Comparison of ENCODE assay signal across 16 mouse cellular contexts in the genomic region with DNA sequence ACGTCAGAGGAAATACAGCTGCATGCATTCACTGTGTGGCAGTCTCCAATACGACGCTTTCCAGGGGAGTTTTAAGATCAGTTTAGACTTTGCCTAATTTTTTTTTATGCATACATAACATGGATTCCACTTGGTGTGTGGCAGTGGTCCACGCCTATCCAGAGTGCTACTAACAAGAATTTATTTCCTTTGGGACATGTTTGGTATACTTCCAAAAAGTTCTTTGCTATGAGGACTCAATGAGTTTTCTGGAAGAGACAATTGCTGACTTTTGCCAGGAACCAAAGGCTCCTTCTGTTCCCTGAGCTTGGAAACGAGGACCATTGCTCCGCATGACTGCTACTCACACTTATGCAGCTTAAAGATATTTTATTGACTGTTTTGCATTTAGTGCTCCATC. TPM values are rescaled to one million over a fixed set of nuclear protein-coding genes. Genes with fewer than 3 reads are reported as not detected.
DNase-seq lines count a peak whose midpoint lies in the region; ATAC-seq and TF ChIP-seq lines count a peak whose summit lies in the region.
"Had no signal": no experiment of that assay in that cellular context is flagged by ENCODE, and none has a peak within 500 bp of the region (broad histone marks: within the 10 kb centered on the region; RNA-seq: fewer than 3 reads in every experiment).

No protein-coding gene starts in this region.

- H3K4me3 ChIP-seq in embryonic facial prominence, embryonic 12.5 days = no peak overlapping the region
- H3K4me3 ChIP-seq in embryonic facial prominence, embryonic 10.5 days = no peak overlapping the region
- no peak overlapping the region for H3K4me3 ChIP-seq in kidney, embryonic 15.5 days (replicated peaks)
- no peak overlapping the region for H3K4me3 ChIP-seq in heart, postnatal 0 days (ENCODE audit: low read depth, low read length)
- H3K4me3 ChIP-seq: hindbrain, embryonic 12.5 days had no signal

- no peak for ATAC-seq in embryonic facial prominence, embryonic 12.5 days (ENCODE audit: insufficient number of reproducible peaks, insufficient read depth, low FRiP score, low TSS enrichment)
- ATAC-seq in kidney, embryonic 15.5 days (replicated peaks; ENCODE audit: low FRiP score) = no peak
- ATAC-seq in heart, postnatal 0 days (ENCODE audit: insufficient read depth, low read depth) = no peak
- ATAC-seq in activated CD4-positive, CD25-positive, alpha-beta regulatory T cell, adult 4 months = no peak
- ATAC-seq: midbrain, embryonic 16.5 days had no signal

- 81% methylated on average over 6 of the region's 6 CpGs for WGBS in embryonic facial prominence, embryonic 12.5 days
- 88% methylated on average over 6 of the region's 6 CpGs for WGBS in embryonic facial prominence, embryonic 10.5 days
- WGBS in kidney, embryonic 15.5 days = 66% methylated on average over 6 of the region's 6 CpGs
- 62% methylated on average over 6 of the region's 6 CpGs for WGBS in heart, postnatal 0 days

- H3K4me2 ChIP-seq in embryonic facial prominence, embryonic 12.5 days (replicated peaks) = no peak overlapping the region
- no peak overlapping the region for H3K4me2 ChIP-seq in kidney, embryonic 15.5 days
- H3K4me2 ChIP-seq in heart, postnatal 0 days (ENCODE audit: low read depth, low read length) = no peak overlapping the region
- H3K4me2 ChIP-seq: hindbrain, embryonic 12.5 days; liver, embryonic 11.5 days had no signal

- no peak for TF ChIP-seq CTCF in heart, postnatal 0 days (IDR thresholded peaks at IDR 0.05; ENCODE audit: low read depth)

- TF ChIP-seq EP300 in heart, postnatal 0 days (IDR thresholded peaks at IDR 0.05; ENCODE audit: low read depth) = no peak

- 0 out of 2 replicates have a peak overlapping the region, but pooled peaks have one; percentile 11 for H3K27ac ChIP-seq in embryonic facial prominence, embryonic 12.5 days
- no peak overlapping the region for H3K27ac ChIP-seq in embryonic facial prominence, embryonic 10.5 days (replicated peaks)
- H3K27ac ChIP-seq in kidney, embryonic 15.5 days = peak overlapping the region; percentile 79
- peak overlapping the region; percentile 63 for H3K27ac ChIP-seq in heart, postnatal 0 days (ENCODE audit: low read depth)
- H3K27ac ChIP-seq: macrophage had no signal

- peaks cover 14% of the 10 kb centered on the region; the same call in 1 of the 2 replicates for H3K4me1 ChIP-seq in embryonic facial prominence, embryonic 12.5 days
- peaks cover 12% of the 10 kb centered on the region; the same call in 1 of the 2 replicates for H3K4me1 ChIP-seq in embryonic facial prominence, embryonic 10.5 days
- peaks cover 17% of the 10 kb centered on the region for H3K4me1 ChIP-seq in kidney, embryonic 15.5 days
- H3K4me1 ChIP-seq in heart, postnatal 0 days (ENCODE audit: control insufficient read depth, insufficient read depth) = peaks cover 12% of the 10 kb centered on the region

- H3K9ac ChIP-seq in embryonic facial prominence, embryonic 12.5 days = no peak overlapping the region
- H3K9ac ChIP-seq in kidney, embryonic 15.5 days = no peak overlapping the region
- H3K9ac ChIP-seq in heart, postnatal 0 days (replicated peaks; ENCODE audit: low read depth, low read length) = no peak overlapping the region
- H3K9ac ChIP-seq: hindbrain, embryonic 12.5 days had no signal

- DNase-seq in embryonic facial prominence, embryonic 10.5 days (ENCODE audit: low spot score) = no peak
- DNase-seq in kidney, postnatal 25 days = no peak
- peak; percentile 53 for DNase-seq in adipocyte (ENCODE audit: low spot score)
- DNase-seq in heart, postnatal 0 days (ENCODE audit: low spot score) = no peak
- no peak for DNase-seq in spleen, postnatal 14 days (ENCODE audit: low spot score in 2 of 2)
- DNase-seq: adrenal gland, postnatal 25 days; cerebellum, adult 11-12 months; right cerebral cortex, adult 18-20 months; thymus, adult 2 months had no signal

- no peaks in the 10 kb centered on the region for H3K27me3 ChIP-seq in embryonic facial prominence, embryonic 12.5 days
- no peaks in the 10 kb centered on the region for H3K27me3 ChIP-seq in embryonic facial prominence, embryonic 10.5 days (replicated peaks; ENCODE audit: low read depth, poor library complexity, severe bottlenecking)
- no peaks in the 10 kb centered on the region for H3K27me3 ChIP-seq in kidney, embryonic 15.5 days
- H3K27me3 ChIP-seq in heart, postnatal 0 days (ENCODE audit: control insufficient read depth, insufficient read depth, low read length) = no peaks in the 10 kb centered on the region
- H3K27me3 ChIP-seq: hindbrain, embryonic 12.5 days had no signal

- H3K36me3 ChIP-seq in embryonic facial prominence, embryonic 12.5 days = no peaks in the 10 kb centered on the region
- no peaks in the 10 kb centered on the region for H3K36me3 ChIP-seq in embryonic facial prominence, embryonic 10.5 days (replicated peaks)
- H3K36me3 ChIP-seq in kidney, embryonic 15.5 days = no peaks in the 10 kb centered on the region
- no peaks in the 10 kb centered on the region for H3K36me3 ChIP-seq in heart, postnatal 0 days (replicated peaks; ENCODE audit: control insufficient read depth, insufficient read depth, low read length)
- H3K36me3 ChIP-seq: hindbrain, embryonic 12.5 days had no signal

- H3K9me3 ChIP-seq in embryonic facial prominence, embryonic 12.5 days = no peaks in the 10 kb centered on the region
- H3K9me3 ChIP-seq in embryonic facial prominence, embryonic 10.5 days = no peaks in the 10 kb centered on the region
- H3K9me3 ChIP-seq in kidney, embryonic 15.5 days (replicated peaks) = no peaks in the 10 kb centered on the region
- no peaks in the 10 kb centered on the region for H3K9me3 ChIP-seq in heart, postnatal 0 days (replicated peaks; ENCODE audit: control insufficient read depth, low read length)
- H3K9me3 ChIP-seq: hindbrain, embryonic 12.5 days had no signal

RNA-seq across cellular contexts. Expression of a gene that starts 59.2 kb away (rescaled TPM):
- 249 and 271 TPM in 2 replicates for polyA plus RNA-seq in embryonic facial prominence, embryonic 12.5 days (2016; fragmentation: Nextera tagmentation; extraction: Ambion mirVana)
- polyA plus RNA-seq in embryonic facial prominence, embryonic 10.5 days (2016; fragmentation: Nextera tagmentation; extraction: Ambion mirVana) = 135 and 155 TPM in 2 replicates
- polyA plus RNA-seq in kidney, embryonic 15.5 days (2015; fragmentation: Nextera tagmentation; extraction: Ambion mirVana) = 102 and 104 TPM in 2 replicates
- total RNA-seq in heart, postnatal 0 days (2014; rRNA removed; ENCODE audit: low replicate concordance) = 56.9 and 83.6 TPM in 2 replicates
- 38.3 TPM in 2 replicates for polyA plus RNA-seq in heart, postnatal 0 days (2015; fragmentation: Nextera tagmentation; extraction: Ambion mirVana)
- 1 to 10 TPM in 1 of 2 experiments, under 1 TPM in 1; 0.69 to 1.1 TPM for polyA plus RNA-seq in activated CD4-positive, CD25-positive, alpha-beta regulatory T cell, adult 4 months (2017; shearing (Covaris generic))

Comparison
In these comparisons a context has a peak if more than half of its experiments do, and no peak if none do; other contexts are left out.
1. RNA of a gene that starts 59.2 kb away (polyA plus RNA-seq): 249 to 271 TPM in embryonic facial prominence, embryonic 12.5 days, 135 to 155 TPM in embryonic facial prominence, embryonic 10.5 days, 102 to 104 TPM in kidney, embryonic 15.5 days and 38.3 TPM in heart, postnatal 0 days; 0.69 to 1.1 TPM in activated CD4-positive, CD25-positive, alpha-beta regulatory T cell, adult 4 months; every median in the first group is over 10 times any median in the second.